Mouse (Mus musculus) midbrain, postnatal 0 days (tissue): ENCODE measurements around the gene Clta. TPM values are rescaled to one million over a fixed set of nuclear protein-coding genes. Genes with fewer than 3 reads are reported as not detected.

Source experiments
- ATAC-seq: fragments of 200-750 bp; cut with Nextera tagmentation; 2 replicates; pipeline ENCODE4 v1.8.0; 2017; ENCODE audit warnings: moderate number of reproducible peaks, mild to moderate bottlenecking, moderate TSS enrichment, moderate library complexity; ENCODE audit not compliant: low FRiP score
- DNase-seq: peaks from one replicate; pipeline ENCODE4 v3.0.0-alpha.2; 2015; ENCODE audit warnings: low spot score
- H3K27ac ChIP-seq: fragments of 300-500 bp; sonication (generic); 2 replicates; pipeline ENCODE4 v1.5.1; 2014; ENCODE audit warnings: low read depth, mild to moderate bottlenecking, low read length, mixed read lengths
- H3K27me3 ChIP-seq: fragments of 300-500 bp; sonication (generic); 2 replicates; pipeline ENCODE4 v1.6.1; 2014; ENCODE audit warnings: low read length, control low read depth, mixed read lengths; ENCODE audit not compliant: insufficient read depth
- H3K36me3 ChIP-seq: fragments of 300-500 bp; sonication (generic); 2 replicates; pipeline ENCODE4 v1.6.1; 2014; ENCODE audit warnings: low read length, control low read depth, mixed read lengths; ENCODE audit not compliant: insufficient read depth
- H3K4me1 ChIP-seq: fragments of 300-500 bp; sonication (generic); 2 replicates; pipeline ENCODE4 v1.6.1; 2014; ENCODE audit warnings: mild to moderate bottlenecking, control low read depth, antibody characterized with exemption, low read length, mixed read lengths; ENCODE audit not compliant: insufficient read depth
- H3K4me2 ChIP-seq: fragments of 300-500 bp; sonication (generic); 2 replicates; pipeline ENCODE4 v1.6.1; 2014; ENCODE audit warnings: low read depth, mild to moderate bottlenecking, low read length, mixed read lengths; ENCODE audit not compliant: poor library complexity, severe bottlenecking
- H3K4me3 ChIP-seq: fragments of 300-500 bp; sonication (generic); 2 replicates; pipeline ENCODE4 v1.5.1; 2014; ENCODE audit warnings: low read depth, mild to moderate bottlenecking, low read length, moderate library complexity
- H3K9ac ChIP-seq: fragments of 300-500 bp; sonication (generic); replicated peaks from 2 replicates; pipeline ENCODE4 v1.6.1; 2014; ENCODE audit warnings: mild to moderate bottlenecking, low read length, moderate library complexity, mixed read lengths; ENCODE audit not compliant: poor library complexity, severe bottlenecking
- H3K9me3 ChIP-seq: fragments of 300-500 bp; sonication (generic); 2 replicates; pipeline ENCODE4 v1.6.1; 2016; ENCODE audit warnings: low read length, control low read depth
- CTCF ChIP-seq: IDR thresholded peaks from 2 replicates; pipeline ENCODE4 v1.5.1; 2016; ENCODE audit warnings: antibody characterized with exemption, mild to moderate bottlenecking
- WGBS: fragments of 180-500 bp; shearing (Covaris S2); extraction: QIAGEN DNeasy Blood & Tissue Kit; methylation state at CpG from one replicate; pipeline ENCODE4 v1.1.7; 2014; 5-methylcytosine and 5-hydroxymethylcytosine counted together
- polyA plus RNA-seq: library from polyadenylated mRNA; unstranded; fragments of >200 nt; fragmentation: Nextera tagmentation; extraction: Ambion mirVana; gene quantifications from 2 replicates; pipeline ENCODE4 v1.2.1, GENCODE M21; 2015
- total RNA-seq: library from RNA; depleted of rRNA; stranded (reverse); fragments of >200 nt; gene quantifications from 2 replicates; pipeline ENCODE4 v1.2.3, GENCODE M21; 2014

Clta gene
- total and polyA plus RNA-seq, 2 experiments from 2014 or later, result 390 to 539 TPM

GRCm38 (mm10) chr4:43982053-43982732 is 22.1 kb upstream of the Clta start:
- DNase-seq, result peak; percentile 93
- Histone ChIP-seq H3K9me3 (no peaks in the 10 kb centered on the region), H3K9ac (no peak overlapping the region), H3K27me3 (no peaks in the 10 kb centered on the region), H3K27ac (no peak overlapping the region), H3K36me3 (no peaks in the 10 kb centered on the region), H3K4me2 (peak overlapping the region; percentile 65), H3K4me1 (no peaks in the 10 kb centered on the region), H3K4me3 (peak overlapping the region; percentile 33)
- ATAC-seq, result peak; percentile 93
- 3% methylated on average over 24 of the region's 24 CpGs for WGBS
- TF ChIP-seq CTCF, result peak; percentile 96

GRCm38 (mm10) chr4:43983181-43983580 is 21.1 kb upstream of the Clta start, which contains the start of gene Ccin:
TSS of gene Ccin (plus strand) at chr4:43983483.
- ATAC-seq, result no peak
- H3K9me3 ChIP-seq, result no peaks in the 10 kb centered on the region
- no peak within 1 kb of the TSS for H3K27ac ChIP-seq

GRCm38 (mm10) chr4:43983756-43984155 is 20.5 kb upstream of the Clta start:
- Histone ChIP-seq H3K27me3 (no peaks in the 10 kb centered on the region), H3K4me2 (no peak overlapping the region), H3K4me3 (no peak overlapping the region), H3K27ac (no peak overlapping the region), H3K4me1 (no peaks in the 10 kb centered on the region), H3K9ac (no peak overlapping the region), H3K36me3 (no peaks in the 10 kb centered on the region), H3K9me3 (no peaks in the 10 kb centered on the region)
- TF ChIP-seq CTCF, result no peak
- no peak for DNase-seq
- no peak for ATAC-seq
- WGBS, result 95% methylated on average over 22 of the region's 22 CpGs

More at GRCm38 (mm10) chr4:43983181-43983580, 21.1 kb upstream of the Clta start, which contains the start of gene Ccin:
- Histone ChIP-seq H3K36me3 (no peaks in the 10 kb centered on the region), H3K27me3 (no peaks in the 10 kb centered on the region), H3K4me1 (no peaks in the 10 kb centered on the region), H3K4me3 (peak within 1 kb of the TSS; percentile 33), H3K9ac (no peak within 1 kb of the TSS), H3K4me2 (peak within 1 kb of the TSS; percentile 65)
- no peak for DNase-seq
- no peak for TF ChIP-seq CTCF
- WGBS, result 79% methylated on average over 11 of the region's 11 CpGs

GRCm38 (mm10) chr4:43984326-43984725 is 19.9 kb upstream of the Clta start:
- no peak overlapping the region for H3K27ac ChIP-seq
- no peaks in the 10 kb centered on the region for H3K4me1 ChIP-seq
- TF ChIP-seq CTCF, result no peak
- WGBS, result 95% methylated on average over 19 of the region's 19 CpGs
- DNase-seq (no peak), ATAC-seq (no peak)
- no peak overlapping the region for H3K9ac ChIP-seq
- no peaks in the 10 kb centered on the region for H3K27me3 ChIP-seq
- no peaks in the 10 kb centered on the region for H3K36me3 ChIP-seq
- no peaks in the 10 kb centered on the region for H3K9me3 ChIP-seq
- H3K4me2 ChIP-seq, result no peak overlapping the region
- H3K4me3 ChIP-seq, result no peak overlapping the region

- Histone ChIP-seq H3K9ac (no peak overlapping the region), H3K4me2 (no peak overlapping the region), H3K9me3 (no peaks in the 10 kb centered on the region), H3K36me3 (no peaks in the 10 kb centered on the region), H3K27me3 (no peaks in the 10 kb centered on the region), H3K4me1 (no peaks in the 10 kb centered on the region), H3K4me3 (no peak overlapping the region), H3K27ac (no peak overlapping the region)
- TF ChIP-seq CTCF, result no peak
- WGBS, result 88% methylated on average over 3 of the region's 3 CpGs
- DNase-seq, result no peak
- no peak for ATAC-seq
These were observed 15.3 kb upstream of the Clta start for GRCm38 (mm10) chr4:43988976-43989375.

- Histone ChIP-seq H3K4me3 (no peak overlapping the region), H3K9me3 (no peaks in the 10 kb centered on the region), H3K4me2 (no peak overlapping the region), H3K36me3 (no peaks in the 10 kb centered on the region), H3K27me3 (no peaks in the 10 kb centered on the region), H3K4me1 (no peaks in the 10 kb centered on the region), H3K27ac (no peak overlapping the region), H3K9ac (no peak overlapping the region)
- no peak for TF ChIP-seq CTCF
- 92% methylated on average over 11 of the region's 11 CpGs for WGBS
- DNase-seq, result no peak
- no peak for ATAC-seq
These were observed 11.2 kb upstream of the Clta start for GRCm38 (mm10) chr4:43993072-43993471.
